Mouse (Mus musculus): ENCODE data around the gene Psapl1. TPM values are rescaled to one million over a fixed set of nuclear protein-coding genes. Genes with fewer than 3 reads are reported as not detected.
"Not testable (repeated sequence)": the region's sequence is repeated elsewhere in the genome, so short reads cannot be mapped to it uniquely, and the experiment has no call there.

Gene Psapl1
- polyA plus RNA-seq, 1 experiment from 2014 or later, result not detected

DNA sequence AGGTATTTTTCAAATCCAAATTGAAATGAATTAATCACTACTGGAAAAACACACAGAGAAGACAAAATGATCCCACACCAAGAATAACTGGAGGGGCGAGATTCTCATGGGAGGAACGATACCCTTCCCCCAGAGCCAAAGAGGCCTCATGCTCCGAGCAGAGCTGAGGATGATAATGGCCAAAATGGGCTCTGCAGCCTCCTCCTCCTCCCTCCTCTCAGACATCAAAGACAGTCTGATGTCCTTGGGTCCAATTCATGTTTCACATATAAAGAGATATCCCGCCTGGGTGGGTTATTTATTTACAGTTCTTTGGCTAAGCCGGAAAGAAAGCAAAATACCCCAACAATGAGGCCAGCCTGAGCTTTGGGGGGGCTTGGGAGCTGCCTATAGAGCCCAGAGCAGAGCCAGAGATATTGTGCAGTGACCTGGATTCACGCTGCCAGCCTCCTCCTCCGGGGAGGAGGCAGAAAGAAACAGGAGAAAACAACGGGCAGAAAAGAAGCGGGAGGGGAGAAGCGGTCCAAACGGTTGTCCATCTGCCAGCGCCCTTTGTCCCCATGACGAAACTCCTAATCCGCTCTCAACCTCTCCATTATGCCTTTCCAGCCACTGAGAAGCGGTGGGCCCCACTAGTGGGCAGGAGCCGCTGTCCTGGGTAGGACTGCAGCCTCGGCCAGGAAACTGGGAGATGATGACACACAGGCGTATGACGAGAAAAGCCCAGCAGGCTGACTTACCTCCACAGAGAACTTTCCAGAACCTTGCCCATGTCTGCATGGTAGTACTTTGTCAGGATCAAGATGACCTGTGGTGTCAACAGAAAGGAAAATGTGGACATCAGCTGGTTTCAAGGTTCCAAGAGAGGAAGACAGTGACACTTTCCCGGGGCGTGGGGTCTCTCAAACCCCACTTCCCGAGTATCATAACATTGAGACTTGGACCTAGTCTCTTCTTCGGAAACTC, 24.9 kb downstream of the Psapl1 start:
- H3K9ac ChIP-seq (ENCODE audit: low read length), result no peak overlapping the region
- no peaks in the 10 kb centered on the region for H3K9me3 ChIP-seq (ENCODE audit: control insufficient read depth, low read length)
- no peak for ATAC-seq (ENCODE audit: insufficient number of reproducible peaks, insufficient read depth, low FRiP score, low read depth)
- H3K36me3 ChIP-seq (ENCODE audit: control insufficient read depth, insufficient read depth, low read length), result no peaks in the 10 kb centered on the region
- no peak overlapping the region for H3K4me2 ChIP-seq (ENCODE audit: low read length)
- no peak overlapping the region for H3K27ac ChIP-seq (replicated peaks in 1 of 2; ENCODE audit: control insufficient read depth in 1 of 2, insufficient read depth in 1 of 2, low read depth in 2 of 2, low read length in 2 of 2)
- H3K4me1 ChIP-seq (ENCODE audit: control insufficient read depth in 2 of 2, insufficient read depth in 2 of 2, low read length in 2 of 2), result peaks cover 4% of the 10 kb centered on the region in 2 experiments; a peak in 3 of 4 replicates
- 80% methylated on average over 23 of the region's 23 CpGs for WGBS
- no peaks in the 10 kb centered on the region for H3K27me3 ChIP-seq (ENCODE audit: control insufficient read depth, insufficient read depth, low read length)
- H3K4me3 ChIP-seq (ENCODE audit: control insufficient read depth in 1 of 2, insufficient read depth in 1 of 2, low read depth in 1 of 2, low read length in 2 of 2), result no peak overlapping the region

DNA sequence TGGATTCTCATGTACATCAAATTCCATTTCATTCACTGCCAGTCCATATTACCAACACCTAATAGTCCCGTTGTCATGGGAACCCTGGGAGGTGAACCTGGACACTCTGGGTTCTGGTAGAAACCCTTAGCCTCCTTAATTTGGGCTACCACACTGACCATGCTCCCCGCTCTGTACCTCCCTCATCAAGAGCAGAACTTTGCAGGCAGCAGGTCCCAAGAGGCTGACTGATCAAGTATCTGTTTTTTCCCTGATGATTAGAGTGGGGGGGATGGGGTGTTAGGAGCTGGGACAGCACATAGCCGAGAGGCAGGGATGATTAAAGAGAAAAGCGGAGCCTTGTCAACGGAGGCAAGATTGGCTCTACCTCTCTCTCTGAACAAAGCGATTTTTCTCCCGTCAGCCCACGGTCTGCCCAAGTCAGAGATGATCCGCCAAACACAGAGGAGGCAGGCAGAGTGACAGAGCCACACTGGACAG, 26.5 kb downstream of the Psapl1 start:
- no peak overlapping the region for H3K4me2 ChIP-seq (ENCODE audit: low read length)
- H3K9ac ChIP-seq (ENCODE audit: low read length), result no peak overlapping the region
- no peak overlapping the region for H3K27ac ChIP-seq (replicated peaks in 1 of 2; ENCODE audit: control insufficient read depth in 1 of 2, insufficient read depth in 1 of 2, low read depth in 2 of 2, low read length in 2 of 2)
- no peaks in the 10 kb centered on the region for H3K36me3 ChIP-seq (ENCODE audit: control insufficient read depth, insufficient read depth, low read length)
- H3K4me1 ChIP-seq (ENCODE audit: control insufficient read depth in 2 of 2, insufficient read depth in 2 of 2, low read length in 2 of 2), result peaks cover 4% of the 10 kb centered on the region in 2 experiments; a peak in 3 of 4 replicates
- WGBS, result 57% methylated on average over 9 of the region's 9 CpGs
- H3K27me3 ChIP-seq (ENCODE audit: control insufficient read depth, insufficient read depth, low read length), result no peaks in the 10 kb centered on the region
- H3K9me3 ChIP-seq (ENCODE audit: control insufficient read depth, low read length), result no peaks in the 10 kb centered on the region
- ATAC-seq (ENCODE audit: insufficient number of reproducible peaks, insufficient read depth, low FRiP score, low read depth), result no peak
- H3K4me3 ChIP-seq (ENCODE audit: control insufficient read depth in 1 of 2, insufficient read depth in 1 of 2, low read depth in 1 of 2, low read length in 2 of 2), result no peak overlapping the region

GRCm38 (mm10) chr5:36237526-36237925, 33.7 kb downstream of the Psapl1 start:
- H3K9me3 ChIP-seq (ENCODE audit: control insufficient read depth, low read length); H3K9ac ChIP-seq (ENCODE audit: low read length); H3K36me3 ChIP-seq (ENCODE audit: control insufficient read depth, insufficient read depth, low read length); H3K27me3 ChIP-seq (ENCODE audit: control insufficient read depth, insufficient read depth, low read length); H3K4me3 ChIP-seq (ENCODE audit: control insufficient read depth in 1 of 2, insufficient read depth in 1 of 2, low read depth in 1 of 2, low read length in 2 of 2); H3K4me1 ChIP-seq (ENCODE audit: control insufficient read depth in 2 of 2, insufficient read depth in 2 of 2, low read length in 2 of 2); ATAC-seq (ENCODE audit: insufficient number of reproducible peaks, insufficient read depth, low FRiP score, low read depth); H3K4me2 ChIP-seq (ENCODE audit: low read length); H3K27ac ChIP-seq (replicated peaks in 1 of 2; ENCODE audit: control insufficient read depth in 1 of 2, insufficient read depth in 1 of 2, low read depth in 2 of 2, low read length in 2 of 2): not testable (repeated sequence)
- 93% methylated on average over 7 of the region's 10 CpGs for WGBS

DNA sequence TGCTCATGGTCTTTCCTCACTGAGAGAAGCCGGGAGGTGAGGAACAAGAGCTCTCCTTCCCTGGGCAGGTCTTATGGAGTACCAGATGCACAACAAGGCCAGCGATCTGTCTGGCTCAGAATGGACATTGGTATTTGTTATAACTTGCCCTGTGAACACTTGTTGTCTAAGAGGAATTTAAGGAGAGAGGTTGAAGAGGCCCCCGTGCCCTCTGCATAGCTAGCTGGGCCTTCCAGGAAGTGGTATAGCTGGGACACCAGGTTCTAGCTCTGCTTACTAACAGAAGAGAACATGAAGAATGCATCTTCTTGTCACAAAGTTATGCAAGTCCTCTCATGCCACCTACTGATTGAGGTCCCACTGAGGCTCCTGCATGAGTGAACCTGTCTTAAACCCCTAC, 44.2 kb downstream of the Psapl1 start:
- H3K4me3 ChIP-seq (ENCODE audit: control insufficient read depth in 1 of 2, insufficient read depth in 1 of 2, low read depth in 1 of 2, low read length in 2 of 2), result no peak overlapping the region
- no peaks in the 10 kb centered on the region for H3K36me3 ChIP-seq (ENCODE audit: control insufficient read depth, insufficient read depth, low read length)
- H3K9ac ChIP-seq (ENCODE audit: low read length), result no peak overlapping the region
- ATAC-seq (ENCODE audit: insufficient number of reproducible peaks, insufficient read depth, low FRiP score, low read depth), result no peak
- peaks cover 3% of the 10 kb centered on the region; the same call in 1 of the 2 replicates for H3K9me3 ChIP-seq (ENCODE audit: control insufficient read depth, low read length)
- WGBS, result 77% methylated on average over 3 of the region's 3 CpGs
- H3K27me3 ChIP-seq (ENCODE audit: control insufficient read depth, insufficient read depth, low read length), result no peaks in the 10 kb centered on the region
- peaks cover 6 to 12% of the 10 kb centered on the region in 2 experiments for H3K4me1 ChIP-seq (ENCODE audit: control insufficient read depth in 2 of 2, insufficient read depth in 2 of 2, low read length in 2 of 2)
- H3K4me2 ChIP-seq (ENCODE audit: low read length), result no peak overlapping the region
- H3K27ac ChIP-seq (replicated peaks in 1 of 2; ENCODE audit: control insufficient read depth in 1 of 2, insufficient read depth in 1 of 2, low read depth in 2 of 2, low read length in 2 of 2), result no peak overlapping the region

DNA sequence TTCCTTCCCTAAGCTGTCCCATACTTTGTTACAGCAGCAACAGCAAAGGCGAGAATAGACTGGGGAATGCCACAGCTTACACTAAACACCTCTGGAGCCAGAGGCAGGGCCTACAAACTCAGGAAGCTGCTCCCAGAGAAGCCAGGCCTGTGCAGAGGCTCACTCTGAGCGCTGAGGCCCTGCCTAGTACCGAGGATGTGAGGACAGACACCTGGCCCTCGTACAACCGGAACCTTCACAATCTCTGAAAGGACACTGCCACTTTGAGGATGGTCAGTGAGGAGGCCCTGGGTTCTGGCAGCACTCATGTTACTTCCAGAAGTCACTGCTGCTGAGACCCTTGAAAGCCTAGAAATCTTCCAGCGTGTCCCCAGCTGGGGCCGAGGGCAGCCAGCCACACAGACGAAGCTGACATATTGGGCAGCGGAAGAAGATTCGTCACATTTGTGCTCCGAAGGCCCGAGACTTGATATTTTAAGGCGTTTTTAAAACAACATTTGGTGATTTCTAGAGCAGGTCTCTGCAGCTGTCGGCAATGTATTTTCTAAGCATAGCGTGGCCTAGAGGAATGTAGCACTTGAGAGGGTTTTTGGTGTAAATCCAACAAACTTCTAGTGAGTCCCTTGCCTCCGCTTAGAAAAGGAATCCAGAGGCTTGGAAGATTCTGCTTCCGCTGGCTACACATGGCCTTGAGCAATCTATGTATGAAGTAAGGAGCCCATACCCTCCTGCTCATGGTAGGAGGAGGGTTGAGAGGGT, 49.1 kb downstream of the Psapl1 start:
- Histone ChIP-seq H3K4me3 (ENCODE audit: control insufficient read depth in 1 of 2, insufficient read depth in 1 of 2, low read depth in 1 of 2, low read length in 2 of 2) (no peak overlapping the region), H3K4me2 (ENCODE audit: low read length) (no peak overlapping the region), H3K27ac (replicated peaks in 1 of 2; ENCODE audit: control insufficient read depth in 1 of 2, insufficient read depth in 1 of 2, low read depth in 2 of 2, low read length in 2 of 2) (peak overlapping the region in 1 of 2 experiments; percentile 64; a peak in 3 of 4 replicates), H3K36me3 (ENCODE audit: control insufficient read depth, insufficient read depth, low read length) (no peaks in the 10 kb centered on the region), H3K27me3 (ENCODE audit: control insufficient read depth, insufficient read depth, low read length) (no peaks in the 10 kb centered on the region), H3K9me3 (ENCODE audit: control insufficient read depth, low read length) (peaks cover 3% of the 10 kb centered on the region; the same call in 1 of the 2 replicates), H3K4me1 (ENCODE audit: control insufficient read depth in 2 of 2, insufficient read depth in 2 of 2, low read length in 2 of 2) (peaks cover 14 to 24% of the 10 kb centered on the region in 2 experiments), H3K9ac (ENCODE audit: low read length) (no peak overlapping the region)
- WGBS, result 83% methylated on average over 17 of the region's 17 CpGs
- ATAC-seq (ENCODE audit: insufficient number of reproducible peaks, insufficient read depth, low FRiP score, low read depth), result no peak

GRCm38 (mm10) chr5:36254642-36255516, 51.1 kb downstream of the Psapl1 start:
- Histone ChIP-seq H3K9ac (ENCODE audit: low read length) (no peak overlapping the region), H3K9me3 (ENCODE audit: control insufficient read depth, low read length) (peaks cover 3% of the 10 kb centered on the region; the same call in 1 of the 2 replicates), H3K27ac (replicated peaks in 1 of 2; ENCODE audit: control insufficient read depth in 1 of 2, insufficient read depth in 1 of 2, low read depth in 2 of 2, low read length in 2 of 2) (no peak overlapping the region), H3K27me3 (ENCODE audit: control insufficient read depth, insufficient read depth, low read length) (no peaks in the 10 kb centered on the region), H3K36me3 (ENCODE audit: control insufficient read depth, insufficient read depth, low read length) (no peaks in the 10 kb centered on the region), H3K4me3 (ENCODE audit: control insufficient read depth in 1 of 2, insufficient read depth in 1 of 2, low read depth in 1 of 2, low read length in 2 of 2) (no peak overlapping the region), H3K4me2 (ENCODE audit: low read length) (peak overlapping the region; percentile 16), H3K4me1 (ENCODE audit: control insufficient read depth in 2 of 2, insufficient read depth in 2 of 2, low read length in 2 of 2) (peaks cover 14 to 24% of the 10 kb centered on the region in 2 experiments)
- no peak for ATAC-seq (ENCODE audit: insufficient number of reproducible peaks, insufficient read depth, low FRiP score, low read depth)
- 36% methylated on average over 18 of the region's 18 CpGs for WGBS
